Mouse (Mus musculus) erythroblast, adult 5-6 weeks (primary cell): ENCODE results near the gene H2-Q10. TPM values are rescaled to one million over a fixed set of nuclear protein-coding genes. Genes with fewer than 3 reads are reported as not detected.
A peak's percentile ranks its signal among the peaks of the same experiment; 100 is the strongest.

Source experiments
- ATAC-seq: replicated peaks from 2 replicates; pipeline ENCODE4 v1.8.0; 2016; ENCODE audit warnings: moderate number of reproducible peaks, mild to moderate bottlenecking, moderate TSS enrichment, inconsistent platforms; ENCODE audit not compliant: poor library complexity, low FRiP score, severe bottlenecking
- total RNA-seq, 2 experiments: library from RNA; stranded (forward) in 1 of 2; stranded (reverse) in 1 of 2; fragments of 150-400 nt in 1 of 2; fragments of 200-764, 138-1000 nt in 1 of 2; gene quantifications; 2 replicates each; pipeline versions ENCODE4 v1.2.3 to v1.2.4; 2015 to 2017; ENCODE audit warnings: low replicate concordance in 2 of 2

Gene H2-Q10
- total RNA-seq, 2 experiments from 2014 or later: 1.0 to 8.3 TPM

DNA sequence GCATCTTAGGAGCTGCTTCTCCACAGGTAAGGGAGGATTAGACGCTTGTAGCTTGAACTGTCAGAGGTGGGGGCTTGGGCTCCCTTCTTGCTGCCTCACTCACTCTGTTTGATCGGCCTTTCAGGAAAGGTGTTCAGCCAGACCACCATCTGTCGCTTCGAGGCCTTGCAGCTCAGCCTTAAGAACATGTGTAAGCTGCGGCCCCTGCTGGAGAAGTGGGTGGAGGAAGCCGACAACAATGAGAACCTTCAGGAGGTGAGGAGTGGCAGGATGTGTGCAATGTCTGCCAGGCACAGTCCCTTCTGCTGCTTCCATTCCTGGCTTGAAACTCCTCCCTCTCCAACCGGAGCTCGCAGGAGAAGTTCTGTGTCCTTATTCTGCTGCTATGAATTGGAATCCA lies 39.4 kb downstream of the H2-Q10 start:
- ATAC-seq: no peak

DNA sequence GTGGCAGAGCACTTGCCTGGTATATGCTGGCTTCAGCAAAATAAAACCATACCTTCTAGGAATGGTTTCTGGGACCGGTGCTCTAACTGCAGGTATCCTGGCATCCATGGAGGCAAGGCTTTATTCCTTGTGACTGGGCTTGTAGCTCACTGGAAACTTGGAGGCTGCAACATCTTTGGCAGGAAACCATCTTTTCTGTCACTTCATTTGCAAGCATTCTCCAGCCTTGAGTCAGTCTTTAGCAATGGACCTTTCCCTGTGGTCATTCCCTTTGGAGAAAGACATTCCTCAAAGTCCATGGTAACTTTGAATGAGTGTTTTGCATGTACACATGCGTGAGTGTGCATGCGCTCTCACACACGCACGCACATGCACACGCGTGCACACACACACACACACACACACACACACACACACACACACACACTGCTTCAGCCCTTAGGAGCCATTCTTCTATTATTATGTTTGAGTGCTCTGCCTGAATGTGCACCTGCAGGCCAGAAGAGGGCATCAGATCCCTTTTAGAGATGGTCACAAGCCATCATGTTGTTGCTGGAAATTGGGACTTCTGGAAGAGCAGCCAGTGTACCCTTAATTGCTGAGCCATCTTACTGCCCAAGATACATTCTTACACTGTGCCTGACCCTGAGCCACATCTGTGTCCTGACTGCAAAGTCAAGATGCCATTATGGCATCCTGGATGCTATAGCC lies 43.2 kb downstream of the H2-Q10 start:
- ATAC-seq: no peak

DNA sequence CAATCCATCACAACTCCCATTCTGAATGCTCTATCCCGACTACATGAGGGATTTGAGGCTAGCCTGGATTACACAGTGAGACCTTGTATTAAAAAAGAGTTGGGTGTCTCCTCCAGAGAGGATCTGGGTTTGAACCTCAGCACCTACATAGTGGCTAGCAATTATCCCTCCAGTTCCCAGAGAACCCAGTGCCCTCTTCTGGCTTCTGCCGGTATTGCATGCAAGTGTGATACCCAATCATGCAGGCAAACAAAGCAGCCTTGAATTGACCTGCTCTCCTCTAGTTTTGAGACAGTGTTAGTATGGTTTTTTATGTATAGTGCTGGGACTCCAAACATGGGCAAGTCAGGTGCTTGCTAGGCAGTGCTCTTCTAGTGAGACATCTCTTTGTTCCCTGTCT lies 44.0 kb downstream of the H2-Q10 start:
- ATAC-seq: peak; percentile 51; the same call in 1 of the 2 replicates

DNA sequence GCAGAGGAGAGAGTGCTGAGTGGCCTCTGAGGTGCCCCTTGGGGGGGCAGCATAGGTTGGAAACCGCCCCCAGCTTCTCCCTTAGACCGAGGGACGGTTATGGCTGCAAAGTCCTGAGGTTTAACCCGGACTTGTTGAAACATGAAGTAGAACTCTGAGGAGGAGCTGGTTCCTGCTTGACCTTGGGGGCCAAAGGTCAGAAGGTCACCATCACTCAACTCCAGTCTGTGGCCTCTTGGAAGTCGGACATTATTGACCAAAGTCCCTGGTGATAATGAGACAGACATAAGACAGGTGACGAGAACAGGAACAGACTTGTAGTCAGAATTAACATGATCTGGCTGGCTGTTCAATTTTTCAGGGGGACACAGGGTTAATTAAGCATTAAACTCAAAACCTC lies 44.9 kb downstream of the H2-Q10 start:
- no peak for ATAC-seq

DNA sequence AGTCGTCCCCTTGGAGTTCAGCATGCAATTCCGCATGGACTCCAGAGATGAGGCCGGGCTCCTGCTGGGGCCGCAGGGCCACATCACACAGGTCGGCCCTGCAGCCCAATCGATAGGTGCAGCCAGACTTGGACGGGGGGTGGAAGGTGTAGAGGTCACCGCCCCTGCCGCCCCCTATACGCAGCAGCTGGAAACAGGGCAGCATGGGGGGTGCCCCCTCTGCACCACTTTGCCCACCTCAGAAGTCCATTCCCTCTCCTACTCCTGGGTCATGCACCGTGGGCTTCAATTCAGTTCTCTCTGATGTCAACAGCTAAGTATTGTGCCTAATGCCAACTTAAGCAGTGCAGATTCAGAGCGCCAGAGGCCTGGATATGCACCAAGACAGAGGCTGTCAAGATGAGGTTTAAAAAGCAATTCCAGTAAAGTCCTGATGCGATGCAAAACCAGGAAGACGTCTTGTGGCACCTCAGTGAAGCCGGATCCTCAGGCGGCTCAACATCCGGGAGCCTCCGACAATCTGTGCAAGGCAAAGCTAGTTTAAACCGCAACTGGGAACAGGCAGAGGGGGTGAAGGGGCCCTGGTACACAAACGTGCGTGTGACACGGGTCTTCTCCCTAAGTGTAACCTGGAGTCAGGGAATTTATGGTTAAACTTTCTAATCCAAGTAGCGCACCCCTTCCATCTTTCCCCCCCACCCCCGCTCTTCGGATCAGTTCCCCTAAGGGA lies 46.2 kb downstream of the H2-Q10 start:
- no peak for ATAC-seq

DNA sequence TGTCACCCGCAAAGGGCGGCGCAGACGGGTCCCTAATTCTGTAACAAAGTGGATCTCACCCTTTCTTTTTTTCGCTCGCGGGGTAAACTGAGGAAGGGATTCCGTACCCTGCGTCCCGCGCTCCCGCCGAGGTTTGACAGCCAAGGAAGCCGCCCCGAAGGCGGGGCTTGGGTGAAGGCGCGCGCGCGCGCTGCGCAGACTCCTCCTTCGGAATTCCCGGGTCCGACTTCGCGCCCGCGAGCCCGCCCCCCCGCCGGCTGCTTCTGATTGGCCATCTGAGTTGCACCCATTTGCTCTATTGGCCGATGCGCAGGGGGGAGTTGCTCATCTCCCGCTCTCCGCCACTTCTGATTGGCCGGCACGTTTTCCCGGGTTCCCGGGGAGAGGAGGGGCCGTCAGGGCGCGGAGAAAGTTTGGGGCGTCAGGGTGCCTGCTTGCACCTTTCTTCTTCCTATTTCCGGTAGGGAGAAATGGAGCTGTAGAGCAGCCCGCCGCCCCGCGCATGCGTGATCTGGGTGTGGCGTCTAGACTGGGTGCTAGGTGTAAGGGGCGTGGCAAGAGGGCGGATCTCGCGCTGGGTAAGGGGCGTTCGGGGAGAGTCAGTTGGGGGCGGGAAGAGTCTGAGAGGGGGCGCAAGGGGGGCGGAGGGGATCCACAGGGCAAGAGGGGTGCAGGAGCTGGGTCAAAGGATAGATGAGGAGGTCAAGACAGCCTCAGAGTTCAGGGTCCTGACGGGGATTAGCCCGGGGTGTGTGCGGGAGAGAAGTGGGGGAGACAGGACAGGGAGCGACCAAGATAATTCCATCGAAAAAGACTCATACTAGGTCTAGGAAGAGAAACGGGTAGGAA lies 47.0 kb downstream of the H2-Q10 start, which contains the start of the genes Tcf19 and Cchcr1:
Gene Tcf19, minus strand, starts transcription at position 173 of the 849 bp plus-strand sequence.
Gene Cchcr1, plus strand, starts transcription at position 449 of the 849 bp plus-strand sequence.
- ATAC-seq: peak; percentile 93

DNA sequence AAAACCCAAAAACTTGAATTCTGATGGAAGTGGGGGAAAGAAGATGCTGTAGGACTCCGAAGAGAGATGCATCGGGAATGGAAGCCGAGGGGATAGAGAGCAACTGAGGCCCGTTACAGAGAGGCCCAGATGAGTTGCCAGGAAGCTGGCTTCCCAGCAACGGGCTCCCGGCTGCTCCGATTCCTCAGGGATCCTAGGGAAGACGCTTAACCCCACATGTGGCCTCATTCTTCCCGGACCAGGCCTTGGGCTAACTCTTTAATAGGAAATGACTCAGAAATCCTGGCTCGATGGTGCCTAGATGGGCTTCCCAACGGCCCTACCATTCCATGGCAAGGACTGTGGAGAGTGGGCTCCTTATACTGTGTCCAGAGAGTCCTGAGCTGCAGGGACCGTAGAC lies 47.6 kb downstream of the H2-Q10 start:
- ATAC-seq: no peak

Other genes starting within 250 kb of the H2-Q10 start
- not detected in 2 replicates for gene Gm16181, start 249.3 kb upstream of the H2-Q10 start, total RNA-seq (2015; ENCODE audit: low replicate concordance)
- not detected in 2 replicates for gene Gm16181, start 249.3 kb upstream of the H2-Q10 start, total RNA-seq (2017; ENCODE audit: low replicate concordance)
- 1.0 and 2.7 TPM in 2 replicates for gene Atp6v1g2, start 236.4 kb upstream of the H2-Q10 start, total RNA-seq (2015; ENCODE audit: low replicate concordance)
- 3.8 TPM in 1 of 2 replicates, not detected in the other for gene Atp6v1g2, start 236.4 kb upstream of the H2-Q10 start, total RNA-seq (2017; ENCODE audit: low replicate concordance)
- 0.58 and 1.0 TPM in 2 replicates for gene Nfkbil1, start 234.3 kb upstream of the H2-Q10 start, total RNA-seq (2015; ENCODE audit: low replicate concordance)
- 2.2 TPM in 1 of 2 replicates, not detected in the other for gene Nfkbil1, start 234.3 kb upstream of the H2-Q10 start, total RNA-seq (2017; ENCODE audit: low replicate concordance)
- gene Ddx39b, start 228.3 kb upstream of the H2-Q10 start, total RNA-seq (2015; ENCODE audit: low replicate concordance): 65.7 and 80.5 TPM in 2 replicates
- gene Ddx39b, start 228.3 kb upstream of the H2-Q10 start, total RNA-seq (2017; ENCODE audit: low replicate concordance): 48.1 and 50.2 TPM in 2 replicates
- 117 and 224 TPM in 2 replicates for gene H2-D1, start 207.4 kb upstream of the H2-Q10 start, total RNA-seq (2015; ENCODE audit: low replicate concordance)
- gene H2-D1, start 207.4 kb upstream of the H2-Q10 start, total RNA-seq (2017; ENCODE audit: low replicate concordance): 217 and 402 TPM in 2 replicates
- gene H2-Q1, start 149.7 kb upstream of the H2-Q10 start, total RNA-seq (2015; ENCODE audit: low replicate concordance): not detected in 2 replicates
- not detected in 2 replicates for gene H2-Q1, start 149.7 kb upstream of the H2-Q10 start, total RNA-seq (2017; ENCODE audit: low replicate concordance)
- not detected in 2 replicates for gene H2-Q2, start 127.8 kb upstream of the H2-Q10 start, total RNA-seq (2015; ENCODE audit: low replicate concordance)
- not detected in 2 replicates for gene H2-Q2, start 127.8 kb upstream of the H2-Q10 start, total RNA-seq (2017; ENCODE audit: low replicate concordance)
- gene H2-Q4, start 90.5 kb upstream of the H2-Q10 start, total RNA-seq (2015; ENCODE audit: low replicate concordance): 3.6 and 5.6 TPM in 2 replicates
- gene H2-Q4, start 90.5 kb upstream of the H2-Q10 start, total RNA-seq (2017; ENCODE audit: low replicate concordance): 8.3 and 8.9 TPM in 2 replicates
- 5.6 and 8.5 TPM in 2 replicates for gene H2-Q6, start 45.2 kb upstream of the H2-Q10 start, total RNA-seq (2015; ENCODE audit: low replicate concordance)
- 5.9 and 7.7 TPM in 2 replicates for gene H2-Q6, start 45.2 kb upstream of the H2-Q10 start, total RNA-seq (2017; ENCODE audit: low replicate concordance)
- 15.3 and 26.3 TPM in 2 replicates for gene H2-Q7, start 30.9 kb upstream of the H2-Q10 start, total RNA-seq (2015; ENCODE audit: low replicate concordance)
- 0.77 and 7.4 TPM in 2 replicates for gene H2-Q7, start 30.9 kb upstream of the H2-Q10 start, total RNA-seq (2017; ENCODE audit: low replicate concordance)
- 1.0 TPM in 1 of 2 replicates, not detected in the other for gene Pou5f1, start 35.9 kb downstream of the H2-Q10 start, total RNA-seq (2015; ENCODE audit: low replicate concordance)
- not detected in 2 replicates for gene Pou5f1, start 35.9 kb downstream of the H2-Q10 start, total RNA-seq (2017; ENCODE audit: low replicate concordance)
- gene Tcf19, start 46.7 kb downstream of the H2-Q10 start, total RNA-seq (2015; ENCODE audit: low replicate concordance): 18.4 and 30.3 TPM in 2 replicates
- gene Tcf19, start 46.7 kb downstream of the H2-Q10 start, total RNA-seq (2017; ENCODE audit: low replicate concordance): 18.8 and 19.0 TPM in 2 replicates
- 4.2 and 9.4 TPM in 2 replicates for gene Cchcr1, start 47.0 kb downstream of the H2-Q10 start, total RNA-seq (2015; ENCODE audit: low replicate concordance)
- 25.9 and 66.8 TPM in 2 replicates for gene Cchcr1, start 47.0 kb downstream of the H2-Q10 start, total RNA-seq (2017; ENCODE audit: low replicate concordance)
- gene Psors1c2, start 63.1 kb downstream of the H2-Q10 start, total RNA-seq (2015; ENCODE audit: low replicate concordance): 1.3 TPM in 1 of 2 replicates, not detected in the other
- gene Psors1c2, start 63.1 kb downstream of the H2-Q10 start, total RNA-seq (2017; ENCODE audit: low replicate concordance): not detected in 2 replicates
- not detected in 2 replicates for gene Cdsn, start 82.0 kb downstream of the H2-Q10 start, total RNA-seq (2015; ENCODE audit: low replicate concordance)
- gene Cdsn, start 82.0 kb downstream of the H2-Q10 start, total RNA-seq (2017; ENCODE audit: low replicate concordance): not detected in 2 replicates
- not detected in 2 replicates for gene 2300002M23Rik, start 97.4 kb downstream of the H2-Q10 start, total RNA-seq (2015; ENCODE audit: low replicate concordance)
- not detected in 2 replicates for gene 2300002M23Rik, start 97.4 kb downstream of the H2-Q10 start, total RNA-seq (2017; ENCODE audit: low replicate concordance)
- not detected in 2 replicates for gene Sfta2, start 131.5 kb downstream of the H2-Q10 start, total RNA-seq (2015; ENCODE audit: low replicate concordance)
- not detected in 2 replicates for gene Sfta2, start 131.5 kb downstream of the H2-Q10 start, total RNA-seq (2017; ENCODE audit: low replicate concordance)
- not detected in 2 replicates for gene Gm9573, start 156.5 kb downstream of the H2-Q10 start, total RNA-seq (2015; ENCODE audit: low replicate concordance)
- not detected in 2 replicates for gene Gm9573, start 156.5 kb downstream of the H2-Q10 start, total RNA-seq (2017; ENCODE audit: low replicate concordance)
- gene Mucl3, start 173.6 kb downstream of the H2-Q10 start, total RNA-seq (2015; ENCODE audit: low replicate concordance): not detected in 2 replicates
- gene Mucl3, start 173.6 kb downstream of the H2-Q10 start, total RNA-seq (2017; ENCODE audit: low replicate concordance): 0.17 TPM in 1 of 2 replicates, not detected in the other
- 1.9 and 2.9 TPM in 2 replicates for gene Vars2, start 197.5 kb downstream of the H2-Q10 start, total RNA-seq (2015; ENCODE audit: low replicate concordance)
- 2.1 and 11.0 TPM in 2 replicates for gene Vars2, start 197.5 kb downstream of the H2-Q10 start, total RNA-seq (2017; ENCODE audit: low replicate concordance)
- gene Gtf2h4, start 203.7 kb downstream of the H2-Q10 start, total RNA-seq (2015; ENCODE audit: low replicate concordance): 3.3 and 5.6 TPM in 2 replicates
- 2.6 and 9.8 TPM in 2 replicates for gene Gtf2h4, start 203.7 kb downstream of the H2-Q10 start, total RNA-seq (2017; ENCODE audit: low replicate concordance)
- 0.21 TPM in 1 of 2 replicates, not detected in the other for gene Ddr1, start 234.5 kb downstream of the H2-Q10 start, total RNA-seq (2015; ENCODE audit: low replicate concordance)
- gene Ddr1, start 234.5 kb downstream of the H2-Q10 start, total RNA-seq (2017; ENCODE audit: low replicate concordance): not detected in 2 replicates